ENCODE assay signal across 8 mouse cellular contexts in genomic region chr19:7617696-7618095, GRCm38 (mm10). TPM values are rescaled to one million over a fixed set of nuclear protein-coding genes. Genes with fewer than 3 reads are reported as not detected.
DNase-seq lines count a peak whose midpoint lies in the region; ATAC-seq and TF ChIP-seq lines count a peak whose summit lies in the region.

No protein-coding gene starts in this region.

- H3K9me3 ChIP-seq in megakaryocyte, embryonic 14.5 days = no peaks in the 10 kb centered on the region
- H3K9me3 ChIP-seq in forebrain, postnatal 0 days (ENCODE audit: low read length) = no peaks in the 10 kb centered on the region

- 36% methylated on average over 7 of the region's 7 CpGs for WGBS in cerebellum, adult 2 months
- 32% methylated on average over 7 of the region's 7 CpGs for WGBS in forebrain, postnatal 0 days

- H3K27ac ChIP-seq in cerebellum, adult 2 months (ENCODE audit: insufficient read depth, low read length) = no peak overlapping the region
- H3K27ac ChIP-seq in forebrain, postnatal 0 days (ENCODE audit: low read depth, low read length) = no peak overlapping the region

- DNase-seq in cerebellum, adult 2 months = peak; percentile 38 to 42
- peak; percentile 84 for DNase-seq in forebrain, postnatal 0 days
- peak; percentile 71 for DNase-seq in induced T-regulatory cell, adult 2 months (ENCODE audit: low read depth)
- DNase-seq in left cerebral cortex, postnatal 14 days (ENCODE audit: low spot score in 2 of 2) = peak; percentile 72 to 80
- DNase-seq in testis, postnatal 10 days (ENCODE audit: low spot score) = peak; percentile 79

- H3K27me3 ChIP-seq in megakaryocyte, embryonic 14.5 days (replicated peaks) = peaks cover 39% of the 10 kb centered on the region
- no peaks in the 10 kb centered on the region for H3K27me3 ChIP-seq in cerebellum, adult 2 months (ENCODE audit: control insufficient read depth, insufficient read depth, low read length)
- no peaks in the 10 kb centered on the region for H3K27me3 ChIP-seq in forebrain, postnatal 0 days (ENCODE audit: insufficient read depth, low read length)

- intact Hi-C loops in left cerebral cortex, postnatal 14 days (cut with DNase I) = loop anchor here (2.0 kb wide), 1 partner anchor 87 kb away; no protein-coding TSS in a partner anchor

- peaks cover 6% of the 10 kb centered on the region for H3K4me1 ChIP-seq in megakaryocyte, embryonic 14.5 days
- H3K4me1 ChIP-seq in cerebellum, adult 2 months (ENCODE audit: control insufficient read depth, insufficient read depth, low read length) = no peaks in the 10 kb centered on the region
- H3K4me1 ChIP-seq in forebrain, postnatal 0 days (ENCODE audit: insufficient read depth) = no peaks in the 10 kb centered on the region

- no peak for ATAC-seq in megakaryocyte, adult 5-6 weeks (ENCODE audit: poor library complexity, severe bottlenecking)
- peak; percentile 74 for ATAC-seq in forebrain, postnatal 0 days
- 0 out of 2 replicates have a peak, but pooled peaks have one; percentile 40 for ATAC-seq in monocyte, adult 5-6 weeks (replicated peaks; ENCODE audit: insufficient number of reproducible peaks, low FRiP score, low TSS enrichment, poor library complexity, severe bottlenecking)

- no peaks in the 10 kb centered on the region for H3K36me3 ChIP-seq in megakaryocyte, embryonic 14.5 days (replicated peaks; ENCODE audit: low read length)
- no peaks in the 10 kb centered on the region for H3K36me3 ChIP-seq in forebrain, postnatal 0 days (ENCODE audit: insufficient read depth)

- no peak overlapping the region for H3K9ac ChIP-seq in forebrain, postnatal 0 days

- peak; percentile 72 for TF ChIP-seq CTCF in cerebellum, adult 2 months (IDR thresholded peaks at IDR 0.05; ENCODE audit: borderline replicate concordance, insufficient read depth, low read depth, low read length)
- TF ChIP-seq CTCF in forebrain, postnatal 0 days (IDR thresholded peaks at IDR 0.05; ENCODE audit: low read depth) = peak; percentile 89

- TF ChIP-seq POLR2A in cerebellum, adult 2 months (IDR thresholded peaks at IDR 0.05; ENCODE audit: borderline replicate concordance, insufficient read depth, low read length) = no peak

- no peak overlapping the region; the same call in 1 of the 2 replicates for H3K4me2 ChIP-seq in forebrain, postnatal 0 days (ENCODE audit: low read depth)

- H3K4me3 ChIP-seq in megakaryocyte, embryonic 14.5 days (replicated peaks) = peak overlapping the region; percentile 46
- H3K4me3 ChIP-seq in cerebellum, adult 2 months (replicated peaks; ENCODE audit: insufficient read depth, low read depth, low read length) = no peak overlapping the region
- H3K4me3 ChIP-seq in forebrain, postnatal 0 days (ENCODE audit: low read depth, low read length) = no peak overlapping the region

RNA-seq across cellular contexts. Expression of gene Hrasls5, which starts 5.4 kb away (rescaled TPM):
- 0.26 TPM in 1 of 2 replicates, not detected in the other for polyA plus RNA-seq in megakaryocyte, embryonic 14.5 days (2012; ENCODE audit: insufficient read depth, low replicate concordance)
- total RNA-seq in megakaryocyte, adult 5-6 weeks (2015) = not detected in 2 replicates
- not detected in 2 replicates for total RNA-seq in megakaryocyte, adult 5-6 weeks (2017)
- polyA plus RNA-seq in cerebellum, adult 2 months (2012; rRNA removed) = 0.21 TPM in 1 of 2 replicates, not detected in the other
- total RNA-seq in forebrain, postnatal 0 days (2014; rRNA removed) = not detected in 2 replicates
- 0.29 TPM in 1 of 2 replicates, not detected in the other for polyA plus RNA-seq in forebrain, postnatal 0 days (2015; fragmentation: Nextera tagmentation; extraction: Ambion mirVana)
- not detected for total RNA-seq in left cerebral cortex, postnatal 14 days (2021)
- 0.96 to 1.3 TPM in 2 of 3 replicates, not detected in the other for total RNA-seq in monocyte, adult 5-6 weeks (2017)

RNA-seq across cellular contexts. Expression of gene Lgals12, which starts 10.7 kb away (rescaled TPM):
- polyA plus RNA-seq in megakaryocyte, embryonic 14.5 days (2012; ENCODE audit: insufficient read depth, low replicate concordance) = not detected in 2 replicates
- not detected in 2 replicates for total RNA-seq in megakaryocyte, adult 5-6 weeks (2015)
- total RNA-seq in megakaryocyte, adult 5-6 weeks (2017) = not detected in 2 replicates
- polyA plus RNA-seq in cerebellum, adult 2 months (2012; rRNA removed) = 0.05 and 0.06 TPM in 2 replicates
- total RNA-seq in forebrain, postnatal 0 days (2014; rRNA removed) = 0.19 and 0.38 TPM in 2 replicates
- 0.10 and 0.21 TPM in 2 replicates for polyA plus RNA-seq in forebrain, postnatal 0 days (2015; fragmentation: Nextera tagmentation; extraction: Ambion mirVana)
- under 1 TPM; 0.40 to 0.55 TPM for total RNA-seq in left cerebral cortex, postnatal 14 days (2021)
- total RNA-seq in monocyte, adult 5-6 weeks (2017) = not detected in 3 replicates
